Mouse (Mus musculus) megakaryocyte, embryonic 14.5 days (primary cell): Measurements from ENCODE around the gene Snapc2. TPM values are rescaled to one million over a fixed set of nuclear protein-coding genes. Genes with fewer than 3 reads are reported as not detected.
A peak's percentile ranks its signal among the peaks of the same experiment; 100 is the strongest.

Experiments
- H3K27me3 ChIP-seq: replicated peaks from 2 replicates; pipeline ENCODE3; 2012; ENCODE audit warnings: inconsistent platforms
- H3K36me3 ChIP-seq: replicated peaks from 2 replicates; pipeline ENCODE3; 2012; ENCODE audit warnings: low read length, inconsistent platforms, mixed read lengths
- H3K4me1 ChIP-seq: 2 replicates; pipeline ENCODE4 v1.6.1; 2012; ENCODE audit warnings: inconsistent platforms
- H3K4me3 ChIP-seq: replicated peaks from 2 replicates; pipeline ENCODE3; 2012; ENCODE audit warnings: moderate library complexity, mild to moderate bottlenecking, inconsistent platforms
- H3K9me3 ChIP-seq: 2 replicates; pipeline ENCODE4 v1.6.1; 2012; ENCODE audit warnings: inconsistent platforms
- FLI1 ChIP-seq: IDR thresholded peaks from 2 replicates; pipeline ENCODE4 v1.6.1; 2012; ENCODE audit warnings: low read length, inconsistent platforms, mixed read lengths
- GATA1 ChIP-seq: IDR thresholded peaks from 3 replicates; pipeline ENCODE4 v1.6.1; 2012; ENCODE audit warnings: mixed read lengths, low read length, inconsistent platforms, borderline replicate concordance
- polyA plus RNA-seq: library from polyadenylated mRNA; stranded (reverse); fragments of >175 nt; gene quantifications from 2 replicates; pipeline ENCODE4 v1.2.3, GENCODE M21; 2012; ENCODE audit warnings: low replicate concordance; ENCODE audit not compliant: insufficient read depth

Snapc2 gene
- polyA plus RNA-seq, 1 experiment, result 69.9 TPM

DNA sequence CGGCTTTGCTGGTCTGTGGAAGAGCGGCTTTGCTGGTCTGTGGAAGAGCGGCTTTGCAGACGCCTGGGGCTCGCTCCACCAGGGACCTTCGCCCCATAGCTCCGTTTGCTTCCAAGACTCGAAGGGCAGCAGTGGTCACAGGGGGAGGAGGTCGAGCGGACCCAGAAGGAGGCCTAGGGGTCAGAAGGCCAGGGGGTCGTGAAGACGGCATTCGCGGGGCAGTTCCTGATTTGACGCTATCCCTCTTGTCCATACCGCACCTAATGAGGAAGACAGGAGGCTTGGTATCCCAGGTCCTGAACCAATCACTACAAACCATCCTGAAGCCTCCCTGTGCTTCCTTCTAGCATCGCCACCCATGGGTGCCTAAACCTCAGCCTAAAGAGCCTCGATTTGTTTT, 36.6 kb upstream of the Snapc2 start:
- TF ChIP-seq FLI1 (no peak), GATA1 (no peak)
- no peaks in the 10 kb centered on the region for H3K36me3 ChIP-seq
- no peaks in the 10 kb centered on the region for H3K9me3 ChIP-seq
- peaks cover 51% of the 10 kb centered on the region for H3K4me1 ChIP-seq
- peak overlapping the region; percentile 21 for H3K4me3 ChIP-seq
- peaks cover 62% of the 10 kb centered on the region for H3K27me3 ChIP-seq

DNA sequence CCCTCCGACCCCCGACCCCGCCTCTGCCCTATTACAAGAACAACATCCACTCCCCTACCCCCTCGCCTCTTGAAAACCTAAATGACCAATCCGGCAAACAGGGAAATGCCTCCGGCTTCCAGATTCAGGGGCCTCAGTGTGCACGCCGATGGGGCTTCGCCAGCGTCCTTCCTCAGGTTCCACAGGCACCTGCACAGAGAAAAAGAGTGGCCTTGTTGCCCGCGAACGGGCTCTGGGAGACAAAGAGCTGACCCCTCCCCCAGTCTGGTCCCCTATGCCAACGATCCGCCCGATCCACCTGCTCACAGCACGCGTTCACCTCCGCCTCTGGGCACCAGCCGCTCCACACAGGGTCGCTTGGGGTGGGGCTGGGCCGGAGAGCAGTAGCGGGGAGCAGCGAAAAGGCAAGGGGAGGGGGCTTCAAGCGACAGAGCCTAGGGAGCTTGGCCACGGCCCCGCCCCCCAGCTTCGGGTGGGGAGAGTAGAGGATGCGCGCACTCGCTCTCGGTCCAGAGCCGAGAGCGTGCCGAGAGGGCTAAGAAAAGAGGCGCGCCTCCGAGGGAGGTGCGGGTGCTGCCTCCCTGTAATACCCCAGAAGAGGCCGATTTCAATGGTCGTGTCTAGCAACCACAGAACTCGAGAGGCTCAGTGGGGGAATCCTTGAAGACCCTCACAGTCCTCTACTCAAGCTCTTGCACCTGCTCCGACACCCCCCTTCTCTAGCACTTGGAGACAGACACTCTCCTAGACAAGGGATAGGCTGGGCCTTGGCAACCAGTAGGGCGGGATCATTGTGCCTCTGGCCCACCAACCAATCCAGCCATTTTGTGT, 35.9 kb upstream of the Snapc2 start, which contains the start of gene Prr36:
Prr36 (minus strand) TSS at position 669 of the 831 bp plus-strand sequence.
- no peak for TF ChIP-seq GATA1
- no peak for TF ChIP-seq FLI1
- peaks cover 62% of the 10 kb centered on the region for H3K27me3 ChIP-seq
- no peaks in the 10 kb centered on the region for H3K36me3 ChIP-seq
- peaks cover 58% of the 10 kb centered on the region for H3K4me1 ChIP-seq
- H3K9me3 ChIP-seq, result no peaks in the 10 kb centered on the region
- peak within 1 kb of the TSS; percentile 83 for H3K4me3 ChIP-seq

DNA sequence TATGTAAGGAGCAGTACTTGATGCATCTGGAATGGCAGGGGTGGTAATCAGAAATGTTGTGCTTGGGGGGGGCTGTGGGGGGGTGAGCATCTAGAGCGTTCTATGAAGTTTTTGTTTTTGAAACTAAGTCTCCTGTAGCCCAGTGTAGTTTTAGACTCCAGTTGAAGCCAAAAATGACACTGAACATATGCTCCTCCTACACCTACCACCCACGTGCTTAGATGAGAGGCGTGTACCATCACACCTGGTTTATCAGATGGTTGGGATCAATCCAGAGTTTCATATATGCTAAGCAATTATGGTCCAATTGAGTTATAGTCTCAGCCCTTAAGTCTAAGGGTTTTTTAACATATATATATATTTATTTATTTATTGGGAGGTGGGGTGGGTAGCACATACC, 33.3 kb upstream of the Snapc2 start:
- Histone ChIP-seq H3K27me3 (peaks cover 54% of the 10 kb centered on the region), H3K36me3 (no peaks in the 10 kb centered on the region), H3K4me1 (peaks cover 45% of the 10 kb centered on the region), H3K4me3 (no peak overlapping the region), H3K9me3 (no peaks in the 10 kb centered on the region)
- TF ChIP-seq FLI1 (no peak), GATA1 (no peak)

DNA sequence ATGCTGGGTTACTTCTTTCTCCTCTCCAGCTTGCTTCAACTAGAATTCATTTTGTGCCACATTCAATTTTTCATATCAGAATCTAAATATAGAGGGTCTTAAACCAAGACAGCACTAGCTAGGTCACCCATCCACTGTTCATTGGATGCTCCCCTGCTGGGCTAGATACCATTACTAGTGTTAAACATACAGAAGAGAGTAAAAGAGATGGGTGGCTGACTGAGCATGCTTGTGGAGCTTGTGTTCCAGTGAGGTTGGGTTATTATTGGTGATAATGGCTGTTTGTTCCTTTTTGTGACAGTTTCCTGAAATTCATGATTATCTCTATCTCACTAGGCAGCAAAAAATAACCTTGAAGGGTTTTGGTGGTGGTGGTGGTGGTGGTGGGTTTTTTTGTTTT, 30.8 kb upstream of the Snapc2 start:
- peaks cover 34% of the 10 kb centered on the region for H3K4me1 ChIP-seq
- no peak for TF ChIP-seq GATA1
- no peak for TF ChIP-seq FLI1
- H3K27me3 ChIP-seq, result peaks cover 48% of the 10 kb centered on the region

DNA sequence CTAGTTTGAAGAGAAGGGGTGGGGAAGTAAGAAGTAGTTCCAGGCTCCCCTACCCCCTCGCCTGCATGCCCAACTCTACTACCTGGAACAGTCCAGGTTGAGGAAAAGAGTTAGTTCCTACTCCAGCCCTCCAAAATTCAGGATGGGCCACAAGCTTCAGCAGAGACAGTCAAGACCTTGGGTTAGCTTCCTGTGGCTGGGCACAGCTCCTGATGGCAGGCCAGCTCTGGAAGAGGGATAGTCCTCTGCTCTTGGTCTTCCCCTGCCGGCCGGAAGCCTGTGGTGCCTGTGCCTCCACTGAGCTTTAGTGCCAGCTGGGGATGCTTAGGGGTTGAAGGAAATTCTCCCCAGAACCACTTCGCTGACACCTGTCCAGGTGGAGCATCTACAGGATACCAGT, 26.6 kb upstream of the Snapc2 start:
- Histone ChIP-seq H3K36me3 (no peaks in the 10 kb centered on the region), H3K4me3 (peak overlapping the region; percentile 10), H3K27me3 (peaks cover 56% of the 10 kb centered on the region), H3K4me1 (peaks cover 40% of the 10 kb centered on the region), H3K9me3 (no peaks in the 10 kb centered on the region)
- TF ChIP-seq FLI1 (no peak), GATA1 (no peak)

More for the DNA sequence above, 30.8 kb upstream of the Snapc2 start:
- Histone ChIP-seq H3K36me3 (no peaks in the 10 kb centered on the region), H3K4me3 (no peak overlapping the region), H3K9me3 (no peaks in the 10 kb centered on the region)

DNA sequence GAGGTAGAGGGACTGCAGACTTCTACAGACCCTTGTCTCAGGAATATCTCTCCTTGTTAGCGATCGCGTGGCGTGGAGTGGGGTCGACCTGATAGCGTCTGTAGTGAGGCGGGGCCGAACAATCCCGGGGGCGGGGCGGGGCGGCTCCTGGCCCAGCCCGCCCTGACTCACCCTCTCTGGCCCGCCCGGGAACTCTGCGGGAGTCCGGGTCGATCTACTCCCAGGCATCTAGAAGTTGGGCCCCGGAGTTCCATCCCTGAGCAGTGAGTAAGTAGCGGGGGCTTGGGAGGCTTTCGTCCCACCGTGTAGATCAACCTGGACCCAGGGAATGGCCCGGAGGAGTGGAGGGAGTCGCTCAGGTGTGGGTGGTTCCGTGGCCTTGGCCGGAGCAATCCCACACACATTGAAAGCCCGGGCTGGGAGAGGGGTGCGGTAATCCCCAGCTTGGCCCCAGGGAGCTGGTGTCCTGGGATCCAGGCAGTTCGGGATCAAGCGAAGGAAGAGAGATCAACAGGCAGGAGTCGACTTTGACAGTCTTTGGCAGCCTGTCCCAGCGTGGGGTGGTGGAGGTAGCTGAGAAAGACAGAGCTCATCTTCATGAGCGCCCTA, 26.0 kb upstream of the Snapc2 start, which contains the start of gene Lrrc8e:
Lrrc8e (plus strand) TSS at position 89 of the 609 bp plus-strand sequence.
- H3K27me3 ChIP-seq, result peaks cover 61% of the 10 kb centered on the region
- H3K4me3 ChIP-seq, result peak within 1 kb of the TSS; percentile 23
- TF ChIP-seq FLI1, result no peak
- no peak for TF ChIP-seq GATA1

DNA sequence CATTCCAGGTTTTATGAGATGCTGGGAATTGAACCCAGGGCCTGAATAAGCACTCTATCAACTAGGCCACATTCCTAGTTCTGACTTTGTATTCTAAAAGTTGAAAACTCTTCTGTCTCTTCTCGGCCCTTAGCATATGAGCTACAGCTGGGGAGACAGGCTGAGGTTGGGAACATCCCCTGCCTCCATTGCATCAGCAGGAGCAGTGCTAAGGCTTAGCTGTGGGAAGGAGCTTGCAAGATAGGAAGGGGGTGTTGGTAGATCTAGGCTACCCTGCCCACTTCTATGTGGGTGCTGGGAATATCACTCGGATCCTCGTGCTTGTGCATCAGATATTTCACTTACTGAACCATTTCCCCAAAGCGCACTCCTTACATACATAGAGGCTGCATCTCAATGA, 25.0 kb upstream of the Snapc2 start:
- H3K4me1 ChIP-seq, result peaks cover 34% of the 10 kb centered on the region
- H3K4me3 ChIP-seq, result no peak overlapping the region
- H3K36me3 ChIP-seq, result no peaks in the 10 kb centered on the region
- no peak for TF ChIP-seq FLI1
- no peak for TF ChIP-seq GATA1
- H3K27me3 ChIP-seq, result peaks cover 64% of the 10 kb centered on the region
- H3K9me3 ChIP-seq, result no peaks in the 10 kb centered on the region

More for the DNA sequence above, 26.0 kb upstream of the Snapc2 start, which contains the start of gene Lrrc8e:
- H3K36me3 ChIP-seq, result no peaks in the 10 kb centered on the region
- H3K9me3 ChIP-seq, result no peaks in the 10 kb centered on the region
- peaks cover 40% of the 10 kb centered on the region for H3K4me1 ChIP-seq

DNA sequence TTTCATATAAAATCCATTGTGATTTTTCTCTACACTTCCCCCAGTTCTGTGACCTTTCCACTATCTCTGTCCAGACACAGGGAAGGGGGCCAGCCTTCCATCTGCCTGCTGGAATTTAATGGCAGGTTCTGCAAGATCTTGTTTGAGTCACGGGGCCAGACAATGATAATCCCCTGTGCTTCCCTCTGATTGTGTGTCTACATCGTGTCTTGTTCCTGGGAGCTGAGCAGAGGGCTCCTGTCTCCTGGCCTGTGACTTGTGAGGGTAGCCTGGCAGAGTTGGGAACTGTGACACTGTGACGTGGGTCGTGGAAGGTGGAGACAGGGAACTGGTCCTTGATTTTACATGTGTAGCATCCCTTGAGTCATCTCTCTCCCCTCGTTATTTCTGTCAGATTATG, 23.1 kb upstream of the Snapc2 start:
- peaks cover 30% of the 10 kb centered on the region for H3K4me1 ChIP-seq
- TF ChIP-seq FLI1 (no peak), GATA1 (no peak)
- no peak overlapping the region for H3K4me3 ChIP-seq
- H3K27me3 ChIP-seq, result peaks cover 60% of the 10 kb centered on the region
- no peaks in the 10 kb centered on the region for H3K36me3 ChIP-seq
- no peaks in the 10 kb centered on the region for H3K9me3 ChIP-seq

DNA sequence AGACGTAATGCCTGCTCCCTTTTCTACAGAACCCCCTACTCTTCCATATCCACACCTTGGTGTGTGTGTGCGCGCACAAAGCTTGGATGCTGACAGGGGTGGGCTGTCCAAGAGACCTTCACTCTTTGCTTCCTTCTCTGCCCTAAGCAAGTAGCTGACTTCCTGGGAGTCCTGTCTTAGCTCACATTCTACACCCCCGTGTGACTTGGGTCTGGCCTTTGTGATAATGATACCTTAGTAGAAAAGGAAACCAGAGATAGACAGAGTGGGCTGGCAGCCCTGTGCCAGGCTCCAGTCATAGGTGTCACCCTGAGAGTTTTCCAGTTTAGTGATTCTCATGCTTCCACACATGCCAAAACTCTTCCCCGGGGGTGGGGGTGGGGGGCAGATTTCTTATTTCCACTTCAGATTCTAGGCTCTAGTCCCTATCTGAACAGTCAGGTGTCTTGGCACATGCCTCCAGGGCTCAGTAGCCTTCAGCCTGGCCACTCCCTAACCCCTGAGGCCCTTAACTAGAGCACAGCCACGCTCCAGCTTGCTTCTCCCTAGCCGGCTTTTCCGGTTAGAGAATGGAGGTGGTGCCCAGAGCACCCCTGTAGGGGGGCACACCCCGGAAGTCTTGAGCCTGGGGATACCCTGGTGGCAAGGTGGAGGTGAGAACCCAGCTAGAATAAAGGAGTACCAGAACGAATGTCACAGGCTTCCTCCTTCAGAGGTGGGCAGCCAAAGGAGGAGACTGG, 22.1 kb upstream of the Snapc2 start:
- Histone ChIP-seq H3K36me3 (no peaks in the 10 kb centered on the region), H3K9me3 (no peaks in the 10 kb centered on the region), H3K4me3 (no peak overlapping the region), H3K27me3 (peaks cover 66% of the 10 kb centered on the region), H3K4me1 (peaks cover 30% of the 10 kb centered on the region)
- TF ChIP-seq FLI1 (no peak), GATA1 (no peak)
